Mouse (Mus musculus) brown adipose tissue, adult 24 weeks (tissue): Measurements from ENCODE around the gene Cope. TPM values are rescaled to one million over a fixed set of nuclear protein-coding genes. Genes with fewer than 3 reads are reported as not detected.

Source experiments
- H3K27ac ChIP-seq: fragments of 200-500 bp; replicated peaks from 2 replicates; pipeline ENCODE4 v1.5.1; 2012; ENCODE audit warnings: low read depth, mild to moderate bottlenecking, low read length
- H3K4me1 ChIP-seq: fragments of 200-500 bp; 2 replicates; pipeline ENCODE4 v1.6.1; 2012; ENCODE audit warnings: low read length, mixed read lengths; ENCODE audit not compliant: control insufficient read depth, insufficient read depth, insufficient read length
- H3K4me3 ChIP-seq: fragments of 200-500 bp; 2 replicates; pipeline ENCODE4 v1.5.1; 2012; ENCODE audit warnings: low read depth, mild to moderate bottlenecking, low read length, moderate library complexity; ENCODE audit not compliant: insufficient read depth
- polyA plus RNA-seq: library from polyadenylated mRNA; stranded (reverse); fragments of >200 nt; gene quantifications from 2 replicates; pipeline ENCODE4 v1.2.4, GENCODE M21; 2012; ENCODE audit not compliant: missing spikeins, insufficient read depth, insufficient read length

Gene Cope
- polyA plus RNA-seq, 1 experiment: 158 TPM

DNA sequence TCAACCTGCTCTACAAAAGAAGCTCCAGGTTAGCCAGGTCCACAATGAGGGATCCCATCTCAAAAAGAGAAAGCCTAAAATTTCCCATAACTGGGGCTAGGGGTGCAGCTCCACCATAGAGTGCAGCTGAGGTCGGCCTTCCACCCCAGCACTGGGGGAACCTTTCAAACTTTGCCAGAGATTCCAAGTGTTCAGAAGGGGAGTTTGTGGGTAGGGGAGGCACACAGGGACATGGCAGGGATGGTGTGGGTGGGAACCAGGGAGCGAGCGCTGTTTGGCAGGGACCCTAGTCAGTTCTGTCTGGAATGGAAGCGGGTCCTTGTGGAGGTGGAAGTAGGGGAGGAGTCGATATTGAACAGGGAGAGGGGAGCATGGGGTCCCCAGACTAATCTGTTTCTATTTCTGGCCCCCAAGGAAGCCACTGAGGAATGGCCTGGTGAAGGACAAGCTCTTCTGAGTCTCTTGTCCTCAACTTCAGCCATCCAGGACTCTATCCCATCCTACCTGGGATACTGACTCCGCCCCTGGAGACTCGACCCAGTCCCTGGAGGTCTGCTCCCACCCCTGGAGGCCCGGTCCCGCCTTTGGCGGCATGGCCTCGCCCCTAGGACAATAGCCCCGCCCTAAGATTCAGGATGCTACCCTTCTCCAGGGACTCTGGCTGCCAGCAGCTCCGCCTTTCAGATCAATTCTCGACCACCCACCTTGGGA, 27.0 kb downstream of the Cope start, which contains the start of gene Gdf1:
Gene Gdf1 (plus strand): TSS at position 694 of the 711 bp plus-strand sequence.
- Histone ChIP-seq H3K4me1 (no peaks in the 10 kb centered on the region), H3K27ac (no peak within 1 kb of the TSS), H3K4me3 (no peak within 1 kb of the TSS)

DNA sequence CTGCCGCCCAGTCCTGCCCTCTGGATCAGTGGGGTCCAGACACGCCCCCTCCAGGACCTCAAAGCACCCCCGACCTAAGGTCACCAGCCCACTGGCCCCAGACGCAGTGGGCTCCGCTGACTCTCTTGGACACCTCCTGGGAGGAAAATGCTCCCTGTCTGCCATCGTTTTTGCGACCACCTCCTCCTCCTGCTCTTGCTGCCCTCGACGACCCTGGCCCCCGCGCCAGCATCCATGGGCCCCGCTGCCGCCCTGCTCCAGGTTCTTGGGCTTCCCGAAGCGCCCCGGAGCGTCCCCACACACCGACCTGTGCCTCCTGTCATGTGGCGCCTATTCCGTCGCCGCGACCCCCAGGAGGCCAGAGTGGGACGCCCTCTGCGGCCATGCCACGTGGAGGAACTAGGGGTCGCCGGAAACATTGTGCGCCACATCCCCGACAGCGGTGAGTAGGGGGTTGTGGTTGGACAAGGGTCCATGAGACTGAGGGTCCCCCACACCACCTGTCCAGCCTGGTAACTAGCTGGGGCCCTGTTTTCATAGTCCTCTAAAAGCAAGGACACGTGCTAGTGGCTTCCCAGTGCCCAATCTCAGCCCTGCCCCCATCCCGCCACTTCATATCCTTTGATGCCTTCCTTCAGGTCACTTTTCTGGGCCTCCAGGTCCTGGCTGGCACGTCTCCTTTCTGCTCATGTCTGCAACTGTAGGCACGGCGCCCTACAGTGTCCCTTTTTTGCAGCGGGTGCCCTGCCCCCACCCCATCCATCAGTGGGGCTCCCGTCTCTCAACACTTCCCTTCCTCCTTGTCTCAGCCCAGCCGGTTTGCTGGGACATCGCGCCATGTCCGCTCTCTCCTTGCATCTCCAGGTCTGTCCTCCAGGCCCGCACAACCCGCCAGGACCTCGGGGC, 27.8 kb downstream of the Cope start:
- Histone ChIP-seq H3K27ac (no peak overlapping the region), H3K4me3 (no peak overlapping the region), H3K4me1 (no peaks in the 10 kb centered on the region)

- no peak overlapping the region for H3K27ac ChIP-seq
- H3K4me1 ChIP-seq: no peaks in the 10 kb centered on the region
- no peak overlapping the region for H3K4me3 ChIP-seq
These were observed 28.5 kb downstream of the Cope start for GRCm38 (mm10) chr8:70330741-70331364.

DNA sequence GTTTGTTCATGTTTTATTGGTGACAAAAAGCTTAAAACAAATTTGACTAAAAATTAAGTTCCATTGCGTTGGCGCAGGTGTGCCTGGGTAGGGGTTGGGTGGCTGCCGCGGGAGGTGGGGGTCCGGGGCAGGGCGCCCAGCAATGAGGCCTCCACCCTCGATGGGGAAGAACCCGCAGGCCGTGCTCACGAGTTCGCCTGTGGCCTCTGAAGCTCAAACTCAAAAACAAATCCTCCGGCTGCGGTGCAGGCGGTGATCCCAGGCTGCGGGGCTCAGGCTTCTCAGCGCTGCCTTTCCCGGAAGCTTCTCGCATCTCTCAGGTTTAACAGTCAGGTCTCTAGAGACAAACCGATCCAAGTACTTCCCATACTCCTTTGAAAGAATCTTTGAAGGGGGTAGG, 29.2 kb downstream of the Cope start:
- H3K4me1 ChIP-seq: no peaks in the 10 kb centered on the region
- no peak overlapping the region for H3K27ac ChIP-seq
- no peak overlapping the region for H3K4me3 ChIP-seq

- H3K4me3 ChIP-seq: no peak overlapping the region
- H3K27ac ChIP-seq: no peak overlapping the region
- no peaks in the 10 kb centered on the region for H3K4me1 ChIP-seq
These were observed 30.0 kb downstream of the Cope start for GRCm38 (mm10) chr8:70332070-70332877.

GRCm38 (mm10) chr8:70332878-70333202, 30.5 kb downstream of the Cope start:
- H3K4me1 ChIP-seq: no peaks in the 10 kb centered on the region
- H3K4me3 ChIP-seq: no peak overlapping the region
- H3K27ac ChIP-seq: no peak overlapping the region

- H3K4me1 ChIP-seq: no peaks in the 10 kb centered on the region
- H3K4me3 ChIP-seq: no peak overlapping the region
- no peak overlapping the region for H3K27ac ChIP-seq
These were observed 36.6 kb downstream of the Cope start for GRCm38 (mm10) chr8:70338931-70339330.

DNA sequence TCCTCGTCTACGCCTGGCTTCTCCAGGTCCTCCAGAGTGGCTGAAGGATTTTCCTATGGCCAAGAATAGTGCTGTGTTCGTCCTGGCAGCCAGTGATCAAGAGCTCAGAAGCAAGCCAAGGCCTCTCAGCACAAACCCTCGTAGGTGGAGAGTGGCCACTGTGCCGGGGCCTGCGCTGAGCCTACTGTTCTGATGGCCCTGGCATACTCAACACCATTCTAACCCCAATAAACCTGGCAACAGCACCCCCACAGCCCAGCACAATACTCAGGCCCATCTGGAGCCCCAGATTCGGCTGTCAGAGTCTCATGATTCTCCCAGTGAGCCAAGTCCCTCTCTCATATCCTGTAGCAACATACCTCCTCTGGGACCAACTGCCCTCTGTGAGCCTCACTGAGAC, 38.3 kb downstream of the Cope start:
- Histone ChIP-seq H3K4me3 (no peak overlapping the region), H3K4me1 (no peaks in the 10 kb centered on the region), H3K27ac (no peak overlapping the region)

DNA sequence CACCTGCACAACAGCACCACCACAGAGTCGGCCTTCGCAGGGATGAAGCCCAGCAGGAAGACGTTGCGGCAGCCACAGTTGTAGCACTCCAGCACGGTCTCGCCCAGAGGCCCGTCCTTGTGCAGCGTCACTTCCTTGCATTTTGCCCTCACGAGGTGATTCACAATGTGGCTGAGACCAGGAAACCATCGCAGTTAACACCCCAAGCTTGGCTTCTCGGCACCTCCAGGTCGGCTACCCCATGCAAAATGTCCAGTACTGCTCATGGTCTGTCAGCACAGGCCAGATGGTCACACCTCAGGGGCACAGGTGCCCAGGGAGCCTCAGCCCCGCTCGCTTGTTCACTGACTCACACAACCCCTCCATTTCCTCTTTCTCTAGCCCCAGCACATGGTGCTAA, 39.7 kb downstream of the Cope start:
- H3K27ac ChIP-seq: no peak overlapping the region
- H3K4me3 ChIP-seq: no peak overlapping the region
- no peaks in the 10 kb centered on the region for H3K4me1 ChIP-seq

- H3K4me1 ChIP-seq: no peaks in the 10 kb centered on the region
- no peak overlapping the region for H3K4me3 ChIP-seq
- H3K27ac ChIP-seq: no peak overlapping the region
These were observed 40.8 kb downstream of the Cope start for GRCm38 (mm10) chr8:70343076-70343475.

GRCm38 (mm10) chr8:70343696-70344095, 41.4 kb downstream of the Cope start:
- no peak overlapping the region for H3K27ac ChIP-seq
- H3K4me3 ChIP-seq: no peak overlapping the region
- peaks cover 5% of the 10 kb centered on the region for H3K4me1 ChIP-seq

GRCm38 (mm10) chr8:70344279-70344678, 42.0 kb downstream of the Cope start:
- H3K27ac ChIP-seq: no peak overlapping the region
- H3K4me1 ChIP-seq: peaks cover 8% of the 10 kb centered on the region
- H3K4me3 ChIP-seq: no peak overlapping the region

- no peak overlapping the region for H3K4me3 ChIP-seq
- peaks cover 28% of the 10 kb centered on the region for H3K4me1 ChIP-seq
- no peak overlapping the region for H3K27ac ChIP-seq
These were observed 45.1 kb downstream of the Cope start for GRCm38 (mm10) chr8:70347443-70347842.

GRCm38 (mm10) chr8:70347860-70348420, 45.6 kb downstream of the Cope start:
- H3K27ac ChIP-seq: no peak overlapping the region
- H3K4me3 ChIP-seq: no peak overlapping the region
- H3K4me1 ChIP-seq: peaks cover 28% of the 10 kb centered on the region
